Mouse (Mus musculus): ENCODE data around the gene Il1a. TPM values are rescaled to one million over a fixed set of nuclear protein-coding genes. Genes with fewer than 3 reads are reported as not detected.

Il1a gene
- total RNA-seq (2012; rRNA removed) (0.04 TPM in 1 of 2 replicates, not detected in the other), total RNA-seq (2014; rRNA removed) (0.17 TPM in 1 of 2 replicates, not detected in the other), polyA plus RNA-seq (2012; ENCODE audit: insufficient read length, low read depth) (0.13 TPM in 1 of 2 replicates, not detected in the other)

DNA sequence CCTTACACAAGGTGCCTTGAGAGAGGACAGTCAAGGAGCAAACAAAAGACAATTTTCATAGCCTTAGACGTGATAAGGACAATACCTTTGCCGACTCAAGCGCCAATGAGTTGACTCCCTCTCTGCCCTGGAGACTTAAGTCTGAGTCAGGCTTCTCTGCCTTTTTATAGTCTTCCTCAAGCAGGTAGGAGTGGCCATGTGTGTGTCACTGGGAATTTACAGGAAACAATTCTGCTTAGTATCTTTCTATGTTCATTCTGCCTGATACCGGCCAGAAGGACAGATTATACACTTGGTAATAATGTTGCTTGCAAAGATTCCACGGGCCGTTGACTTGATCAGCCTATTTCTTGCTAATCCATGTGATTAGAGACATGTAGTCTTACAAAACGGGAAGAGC, at the start of gene Il1a:
Il1a (minus strand) TSS at position 137 of the 400 bp plus-strand sequence.
- in situ Hi-C loops (cut with MboI; ENCODE audit: low pct_ligation_motif_present, low pct_unique_long_range_greater_than_20kb, low sequenced_read_pairs) (loop anchor here (5.0 kb wide), 1 partner anchor 77 kb away; no protein-coding TSS in a partner anchor), dilution Hi-C loops (cut with MboI; ENCODE audit: extremely low pct_ligation_motif_present, extremely low pct_unique_long_range_greater_than_20kb, low sequenced_read_pairs) (no loop called here)
- Histone ChIP-seq H3K36me3 (replicated peaks in 1 of 2; ENCODE audit: control insufficient read depth in 1 of 2, insufficient read depth in 1 of 2, low read length in 1 of 2) (no peaks in the 10 kb centered on the region), H3K4me1 (ENCODE audit: control insufficient read depth in 1 of 2, insufficient read depth in 2 of 2) (peaks cover 0 to 28% of the 10 kb centered on the region in 2 experiments; a peak in 2 of 4 replicates), H3K27me3 (replicated peaks) (no peaks in the 10 kb centered on the region), H3K79me2 (replicated peaks; ENCODE audit: control insufficient read depth, extremely low read depth, insufficient read depth, poor library complexity, severe bottlenecking) (no peaks in the 10 kb centered on the region), H3K9me3 (replicated peaks; ENCODE audit: low read length) (no peaks in the 10 kb centered on the region), H3K4me2 (ENCODE audit: insufficient read depth, low read depth, poor library complexity, severe bottlenecking) (no peak within 1 kb of the TSS), H3K4me3 (replicated peaks in 1 of 3; ENCODE audit: low read depth in 2 of 3, low read length in 2 of 3, poor library complexity in 1 of 3) (no peak within 1 kb of the TSS), H3K27ac (ENCODE audit: insufficient read depth, low read depth) (no peak within 1 kb of the TSS), H3K9ac (ENCODE audit: insufficient read depth, low read depth) (no peak within 1 kb of the TSS)
- TF ChIP-seq MAFK (IDR thresholded peaks at IDR 0.05; ENCODE audit: insufficient replicate concordance, low read length) (no peak), JUN (IDR thresholded peaks at IDR 0.05; ENCODE audit: insufficient read depth, low read depth, low read length) (no peak), CHD1 (IDR thresholded peaks at IDR 0.05; ENCODE audit: low read depth, low read length) (no peak), NRF1 (IDR thresholded peaks at IDR 0.05; ENCODE audit: low read depth, low read length) (no peak), USF2 (conservative IDR thresholded peaks at IDR 0.05; ENCODE audit: low read depth, low read length) (no peak), POLR2A (IDR thresholded peaks at IDR 0.05; ENCODE audit: low read depth, low read length) (no peak), HCFC1 (IDR thresholded peaks at IDR 0.05; ENCODE audit: low read depth, low read length) (no peak), IRF4 (IDR thresholded peaks at IDR 0.05; ENCODE audit: low read depth, low read length) (no peak), NELFE (IDR thresholded peaks at IDR 0.05; ENCODE audit: low read depth, low read length) (no peak), ETS1 (conservative IDR thresholded peaks at IDR 0.05; ENCODE audit: low read depth, low read length) (no peak), E2F4 (IDR thresholded peaks at IDR 0.05; ENCODE audit: insufficient replicate concordance, low read depth, low read length) (no peak), ZKSCAN1 (IDR thresholded peaks at IDR 0.05; ENCODE audit: borderline replicate concordance, low read depth, low read length) (no peak), SMC3 (IDR thresholded peaks at IDR 0.05; ENCODE audit: low read depth, low read length) (no peak), BHLHE40 (IDR thresholded peaks at IDR 0.05; ENCODE audit: low read depth, low read length) (no peak), PAX5 (IDR thresholded peaks at IDR 0.05; ENCODE audit: low read length) (no peak), MXI1 (IDR thresholded peaks at IDR 0.05; ENCODE audit: low read depth, low read length) (no peak), MAX (IDR thresholded peaks at IDR 0.05; ENCODE audit: low read length) (no peak)
- DNase-seq (ENCODE audit: extremely low read depth): no peak

DNA sequence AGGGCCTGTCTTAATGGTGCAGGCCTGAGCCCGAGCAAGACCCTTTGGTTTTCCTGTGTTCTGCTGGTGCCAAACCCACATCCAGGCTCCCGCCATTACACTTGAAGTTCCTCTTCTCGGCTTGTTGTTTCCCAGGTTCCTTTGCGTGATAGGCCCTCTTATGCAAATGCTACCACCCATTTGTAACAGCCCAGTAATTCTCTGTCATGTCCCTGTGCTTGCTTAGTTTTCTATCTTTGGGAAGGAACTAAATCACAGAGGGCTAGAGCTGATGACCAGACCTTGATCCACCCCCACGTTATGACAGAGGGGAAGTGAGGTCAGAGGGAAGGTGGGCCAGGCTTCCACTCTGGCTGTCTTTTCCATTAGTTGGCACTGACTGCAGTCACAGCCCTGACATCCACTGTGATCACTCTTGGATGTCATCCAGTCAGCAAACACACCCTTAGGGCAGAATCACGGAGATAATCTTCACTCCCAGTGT, 28.4 kb upstream of the Il1a start:
- Histone ChIP-seq H3K27ac (ENCODE audit: insufficient read depth, low read depth) (no peak overlapping the region), H3K4me3 (replicated peaks in 1 of 3; ENCODE audit: low read depth in 2 of 3, low read length in 2 of 3, poor library complexity in 1 of 3) (no peak overlapping the region), H3K4me1 (ENCODE audit: control insufficient read depth in 1 of 2, insufficient read depth in 2 of 2) (peaks cover 0 to 13% of the 10 kb centered on the region in 2 experiments; a peak in 2 of 4 replicates), H3K9ac (ENCODE audit: insufficient read depth, low read depth) (no peak overlapping the region), H3K9me3 (replicated peaks; ENCODE audit: low read length) (peaks cover 6% of the 10 kb centered on the region), H3K4me2 (ENCODE audit: insufficient read depth, low read depth, poor library complexity, severe bottlenecking) (no peak overlapping the region), H3K36me3 (replicated peaks in 1 of 2; ENCODE audit: control insufficient read depth in 1 of 2, insufficient read depth in 1 of 2, low read length in 1 of 2) (no peaks in the 10 kb centered on the region), H3K27me3 (replicated peaks) (no peaks in the 10 kb centered on the region), H3K79me2 (replicated peaks; ENCODE audit: control insufficient read depth, extremely low read depth, insufficient read depth, poor library complexity, severe bottlenecking) (no peaks in the 10 kb centered on the region)
- TF ChIP-seq ZKSCAN1 (IDR thresholded peaks at IDR 0.05; ENCODE audit: borderline replicate concordance, low read depth, low read length) (no peak), JUND (conservative IDR thresholded peaks at IDR 0.05; ENCODE audit: low read depth, low read length) (no peak), RAD21 (IDR thresholded peaks at IDR 0.05; ENCODE audit: low read depth, low read length) (no peak), IRF4 (IDR thresholded peaks at IDR 0.05; ENCODE audit: low read depth, low read length) (no peak), CHD1 (IDR thresholded peaks at IDR 0.05; ENCODE audit: low read depth, low read length) (no peak), CHD2 (IDR thresholded peaks at IDR 0.05; ENCODE audit: low read length) (no peak), TCF12 (IDR thresholded peaks at IDR 0.05; ENCODE audit: low read depth, low read length) (no peak)
- dilution Hi-C loops (cut with MboI; ENCODE audit: extremely low pct_ligation_motif_present, extremely low pct_unique_long_range_greater_than_20kb, low sequenced_read_pairs): no loop called here
- DNase-seq (ENCODE audit: extremely low read depth): peak; percentile 40
- in situ Hi-C loops (cut with MboI; ENCODE audit: low pct_ligation_motif_present, low pct_unique_long_range_greater_than_20kb, low sequenced_read_pairs): no loop called here
